Mouse (Mus musculus) spleen, adult 2 months (tissue): ENCODE data around the gene Rgs10. TPM values are rescaled to one million over a fixed set of nuclear protein-coding genes. Genes with fewer than 3 reads are reported as not detected.
A peak's percentile ranks its signal among the peaks of the same experiment; 100 is the strongest.

Source experiments
- DNase-seq, 2 experiments: peaks; one replicate each; pipeline versions ENCODE4 v3.0.0 to v3.0.0-alpha.2; 2012 to 2021; ENCODE audit warnings: low spot score in 2 of 2, low read depth in 1 of 2
- H3K27ac ChIP-seq: fragments of 200-500 bp; 2 replicates; pipeline ENCODE4 v1.5.1; 2012; ENCODE audit warnings: low read length, inconsistent platforms; ENCODE audit not compliant: insufficient read depth
- H3K27me3 ChIP-seq: fragments of 200-500 bp; 2 replicates; pipeline ENCODE4 v1.6.1; 2012; ENCODE audit warnings: mild to moderate bottlenecking, moderate library complexity, low read length, inconsistent platforms; ENCODE audit not compliant: control insufficient read depth, insufficient read depth
- H3K36me3 ChIP-seq: fragments of 200-500 bp; 2 replicates; pipeline ENCODE4 v1.6.1; 2012; ENCODE audit warnings: mild to moderate bottlenecking, low read length, inconsistent platforms; ENCODE audit not compliant: control insufficient read depth, insufficient read depth
- H3K4me1 ChIP-seq: fragments of 200-500 bp; 2 replicates; pipeline ENCODE4 v1.6.1; 2011; ENCODE audit warnings: inconsistent platforms; ENCODE audit not compliant: control insufficient read depth, insufficient read depth, insufficient read length
- H3K4me3 ChIP-seq: fragments of 200-500 bp; 2 replicates; pipeline ENCODE4 v1.5.1; 2011; ENCODE audit warnings: mild to moderate bottlenecking, inconsistent platforms; ENCODE audit not compliant: insufficient read depth, insufficient read length; ENCODE audit errors: extremely low read depth
- CTCF ChIP-seq: fragments of 200-500 bp; IDR thresholded peaks from 2 replicates; pipeline ENCODE4 v1.5.1; 2011; ENCODE audit warnings: mild to moderate bottlenecking, inconsistent platforms; ENCODE audit not compliant: insufficient read depth, insufficient read length, insufficient replicate concordance; ENCODE audit errors: extremely low read depth
- POLR2A ChIP-seq: fragments of 200-500 bp; IDR thresholded peaks from 2 replicates; pipeline ENCODE4 v1.6.1; 2011; ENCODE audit warnings: low read depth, low read length, inconsistent platforms
- WGBS: fragments of 180-500 bp; shearing (Covaris S2); methylation state at CpG from one replicate; pipeline ENCODE4 v1.1.7; 2018; 5-methylcytosine and 5-hydroxymethylcytosine counted together
- polyA plus RNA-seq: library from polyadenylated mRNA; depleted of rRNA; stranded (reverse); fragments of >200 nt; gene quantifications from 2 replicates; pipeline ENCODE4 v1.2.3, GENCODE M21; 2012

The Rgs10 gene
- polyA plus RNA-seq, 1 experiment, result 21.6 TPM

- H3K4me3 ChIP-seq, result no peak overlapping the region
These were observed 16.0 kb downstream of the Rgs10 start for GRCm38 (mm10) chr7:128402577-128402976.

DNA sequence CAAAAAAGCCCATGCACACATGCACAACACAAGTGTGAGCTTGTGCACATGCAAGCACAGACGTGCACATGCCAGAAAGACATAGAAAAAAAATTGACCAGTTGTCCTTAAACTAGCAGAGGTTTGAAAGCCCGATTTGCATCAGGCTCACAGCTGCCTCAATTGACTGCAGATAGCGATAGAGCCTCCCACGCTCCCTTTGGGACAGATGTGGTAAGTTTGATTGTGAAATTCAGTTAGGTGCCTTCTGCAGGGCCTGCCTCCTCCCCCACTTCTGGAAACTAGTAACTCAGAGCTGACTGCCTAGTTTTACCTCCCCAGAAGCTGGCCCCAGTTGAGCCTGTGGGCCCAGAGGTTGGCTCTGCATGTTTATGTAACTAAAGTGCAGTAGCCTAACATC is 19.9 kb downstream of the Rgs10 start:
- Histone ChIP-seq H3K27ac (no peak overlapping the region), H3K4me3 (no peak overlapping the region)

More at GRCm38 (mm10) chr7:128402577-128402976, 16.0 kb downstream of the Rgs10 start:
- Histone ChIP-seq H3K27me3 (no peaks in the 10 kb centered on the region), H3K27ac (no peak overlapping the region), H3K36me3 (peaks cover 5% of the 10 kb centered on the region; the same call in 1 of the 2 replicates), H3K4me1 (peaks cover 12% of the 10 kb centered on the region)
- DNase-seq, result no peak
- no peak for TF ChIP-seq CTCF
- no peak for TF ChIP-seq POLR2A
- WGBS, result 92% methylated on average over 8 of the region's 8 CpGs

GRCm38 (mm10) chr7:128397066-128397465 is 21.5 kb downstream of the Rgs10 start:
- peaks cover 23% of the 10 kb centered on the region for H3K4me1 ChIP-seq

More for the DNA sequence above, 19.9 kb downstream of the Rgs10 start:
- Histone ChIP-seq H3K36me3 (peaks cover 5% of the 10 kb centered on the region; the same call in 1 of the 2 replicates), H3K4me1 (peaks cover 13% of the 10 kb centered on the region), H3K27me3 (no peaks in the 10 kb centered on the region)
- no peak for DNase-seq
- no peak for TF ChIP-seq CTCF
- no peak for TF ChIP-seq POLR2A
- 9% methylated on average over 4 of the region's 4 CpGs for WGBS

GRCm38 (mm10) chr7:128393756-128394155 is 24.8 kb downstream of the Rgs10 start:
- 42% methylated on average over 4 of the region's 4 CpGs for WGBS

More at GRCm38 (mm10) chr7:128397066-128397465, 21.5 kb downstream of the Rgs10 start:
- peaks cover 5% of the 10 kb centered on the region; the same call in 1 of the 2 replicates for H3K36me3 ChIP-seq
- H3K4me3 ChIP-seq, result no peak overlapping the region
- H3K27me3 ChIP-seq, result no peaks in the 10 kb centered on the region
- no peak for DNase-seq
- H3K27ac ChIP-seq, result no peak overlapping the region
- 67% methylated on average over 2 of the region's 2 CpGs for WGBS
- TF ChIP-seq POLR2A, result no peak
- TF ChIP-seq CTCF, result no peak

DNA sequence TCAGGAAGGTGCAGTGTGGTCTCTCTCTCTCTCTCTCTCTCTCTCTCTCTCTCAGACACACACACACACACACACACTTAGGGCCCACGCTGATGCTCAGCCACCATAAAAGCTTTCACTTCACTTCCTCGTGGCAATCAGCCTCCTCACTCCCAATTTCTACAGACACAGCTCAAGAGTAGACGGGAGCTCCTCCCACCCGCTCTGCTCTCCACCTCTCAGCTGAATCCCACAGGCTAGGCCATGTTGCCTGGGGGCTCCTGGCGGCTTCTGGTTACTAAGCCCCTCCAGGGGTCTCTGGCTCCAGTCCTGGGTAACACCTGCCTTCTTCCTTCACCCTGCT is 25.6 kb downstream of the Rgs10 start:
- no peak for TF ChIP-seq POLR2A
- no peak overlapping the region for H3K4me3 ChIP-seq
- 15% methylated on average over 5 of the region's 5 CpGs for WGBS
- H3K4me1 ChIP-seq, result peaks cover 29% of the 10 kb centered on the region; the same call in 1 of the 2 replicates
- no peak for DNase-seq
- no peaks in the 10 kb centered on the region for H3K36me3 ChIP-seq
- no peaks in the 10 kb centered on the region for H3K27me3 ChIP-seq
- peak overlapping the region; percentile 85 for H3K27ac ChIP-seq

More at GRCm38 (mm10) chr7:128393756-128394155, 24.8 kb downstream of the Rgs10 start:
- DNase-seq, result no peak
- no peak overlapping the region for H3K4me3 ChIP-seq
- TF ChIP-seq CTCF, result no peak
- no peak for TF ChIP-seq POLR2A
- no peaks in the 10 kb centered on the region for H3K36me3 ChIP-seq
- no peaks in the 10 kb centered on the region for H3K27me3 ChIP-seq
- peaks cover 37% of the 10 kb centered on the region for H3K4me1 ChIP-seq
- no peak overlapping the region for H3K27ac ChIP-seq

- Histone ChIP-seq H3K4me3 (no peak overlapping the region; the same call in 1 of the 2 replicates), H3K4me1 (peaks cover 28% of the 10 kb centered on the region; the same call in 1 of the 2 replicates), H3K27ac (peak overlapping the region; percentile 85), H3K27me3 (no peaks in the 10 kb centered on the region), H3K36me3 (no peaks in the 10 kb centered on the region)
- peak in 1 of 2 experiments; percentile 65 for DNase-seq
- TF ChIP-seq POLR2A (no peak), CTCF (no peak)
- 4% methylated on average over 18 of the region's 18 CpGs for WGBS
These were observed 26.2 kb downstream of the Rgs10 start for GRCm38 (mm10) chr7:128392071-128392971.
